Mouse (Mus musculus): Measurements from ENCODE around the gene Myo1b. TPM values are rescaled to one million over a fixed set of nuclear protein-coding genes. Genes with fewer than 3 reads are reported as not detected.

Gene Myo1b
- total and polyA plus RNA-seq, 3 experiments: 0.07 TPM; not detected in 1

DNA sequence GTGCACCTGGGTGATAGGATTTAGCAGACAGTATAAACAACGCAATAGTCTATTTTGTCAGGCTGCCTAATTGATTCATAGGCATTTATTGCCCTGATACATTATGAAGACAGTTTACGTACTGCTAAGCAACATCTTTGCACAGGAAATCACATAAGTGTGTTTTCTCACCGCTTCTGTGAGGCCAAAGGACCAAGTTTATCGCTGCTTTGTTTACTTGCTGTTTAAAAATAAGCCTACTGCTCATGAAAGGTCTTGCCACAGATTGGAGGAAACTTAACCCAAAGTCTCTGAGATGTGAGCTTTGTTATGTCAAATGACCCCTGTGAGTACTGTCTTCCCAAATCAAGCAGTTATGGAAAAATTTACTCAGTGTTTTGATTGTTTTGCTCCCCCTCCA lies 187.1 kb downstream of the Myo1b start:
- Histone ChIP-seq H3K36me3 (replicated peaks in 1 of 2; ENCODE audit: control insufficient read depth in 1 of 2, insufficient read depth in 1 of 2, low read length in 1 of 2) (no peaks in the 10 kb centered on the region), H3K9me3 (replicated peaks; ENCODE audit: low read length) (no peaks in the 10 kb centered on the region), H3K79me2 (replicated peaks; ENCODE audit: control insufficient read depth, extremely low read depth, insufficient read depth, poor library complexity, severe bottlenecking) (no peaks in the 10 kb centered on the region), H3K4me2 (ENCODE audit: insufficient read depth, low read depth, poor library complexity, severe bottlenecking) (no peak overlapping the region), H3K4me3 (replicated peaks in 1 of 3; ENCODE audit: low read depth in 2 of 3, low read length in 2 of 3, poor library complexity in 1 of 3) (no peak overlapping the region), H3K27ac (ENCODE audit: insufficient read depth, low read depth) (no peak overlapping the region), H3K27me3 (replicated peaks) (no peaks in the 10 kb centered on the region), H3K9ac (ENCODE audit: insufficient read depth, low read depth) (no peak overlapping the region), H3K4me1 (ENCODE audit: control insufficient read depth in 1 of 2, insufficient read depth in 2 of 2) (no peaks in the 10 kb centered on the region)
- DNase-seq (ENCODE audit: extremely low read depth): no peak
- no peak for TF ChIP-seq CHD1 (IDR thresholded peaks at IDR 0.05; ENCODE audit: low read depth, low read length)
- TF ChIP-seq MEF2A (IDR thresholded peaks at IDR 0.05; ENCODE audit: borderline replicate concordance, low read depth, low read length): no peak
- no peak for TF ChIP-seq MAX (IDR thresholded peaks at IDR 0.05; ENCODE audit: low read length)
- no peak for TF ChIP-seq RCOR1 (conservative IDR thresholded peaks at IDR 0.05; ENCODE audit: low read depth, low read length)
- no peak for TF ChIP-seq MAZ (IDR thresholded peaks at IDR 0.05; ENCODE audit: low read depth, low read length)
- TF ChIP-seq ELF1 (IDR thresholded peaks at IDR 0.05; ENCODE audit: low read depth, low read length): no peak
- no peak for TF ChIP-seq ZMIZ1 (IDR thresholded peaks at IDR 0.05; ENCODE audit: low read depth, low read length)
- no peak for TF ChIP-seq BHLHE40 (IDR thresholded peaks at IDR 0.05; ENCODE audit: low read depth, low read length)
- TF ChIP-seq UBTF (IDR thresholded peaks at IDR 0.05; ENCODE audit: low read depth, low read length): no peak
- no peak for TF ChIP-seq SMC3 (IDR thresholded peaks at IDR 0.05; ENCODE audit: low read depth, low read length)
- no peak for TF ChIP-seq E2F4 (IDR thresholded peaks at IDR 0.05; ENCODE audit: insufficient replicate concordance, low read depth, low read length)
- TF ChIP-seq TCF12 (IDR thresholded peaks at IDR 0.05; ENCODE audit: low read depth, low read length): no peak
- no peak for TF ChIP-seq USF1 (IDR thresholded peaks at IDR 0.05; ENCODE audit: low read depth, low read length)
- no peak for TF ChIP-seq SIN3A (IDR thresholded peaks at IDR 0.05; ENCODE audit: low read length)
- TF ChIP-seq PAX5 (IDR thresholded peaks at IDR 0.05; ENCODE audit: low read length): no peak
- no peak for TF ChIP-seq IRF4 (IDR thresholded peaks at IDR 0.05; ENCODE audit: low read depth, low read length)
- TF ChIP-seq CHD2 (IDR thresholded peaks at IDR 0.05; ENCODE audit: low read length): no peak
- dilution Hi-C loops (cut with MboI; ENCODE audit: extremely low pct_ligation_motif_present, extremely low pct_unique_long_range_greater_than_20kb, low sequenced_read_pairs) (no loop called here), in situ Hi-C loops (cut with MboI; ENCODE audit: low pct_ligation_motif_present, low pct_unique_long_range_greater_than_20kb, low sequenced_read_pairs) (no loop called here)

DNA sequence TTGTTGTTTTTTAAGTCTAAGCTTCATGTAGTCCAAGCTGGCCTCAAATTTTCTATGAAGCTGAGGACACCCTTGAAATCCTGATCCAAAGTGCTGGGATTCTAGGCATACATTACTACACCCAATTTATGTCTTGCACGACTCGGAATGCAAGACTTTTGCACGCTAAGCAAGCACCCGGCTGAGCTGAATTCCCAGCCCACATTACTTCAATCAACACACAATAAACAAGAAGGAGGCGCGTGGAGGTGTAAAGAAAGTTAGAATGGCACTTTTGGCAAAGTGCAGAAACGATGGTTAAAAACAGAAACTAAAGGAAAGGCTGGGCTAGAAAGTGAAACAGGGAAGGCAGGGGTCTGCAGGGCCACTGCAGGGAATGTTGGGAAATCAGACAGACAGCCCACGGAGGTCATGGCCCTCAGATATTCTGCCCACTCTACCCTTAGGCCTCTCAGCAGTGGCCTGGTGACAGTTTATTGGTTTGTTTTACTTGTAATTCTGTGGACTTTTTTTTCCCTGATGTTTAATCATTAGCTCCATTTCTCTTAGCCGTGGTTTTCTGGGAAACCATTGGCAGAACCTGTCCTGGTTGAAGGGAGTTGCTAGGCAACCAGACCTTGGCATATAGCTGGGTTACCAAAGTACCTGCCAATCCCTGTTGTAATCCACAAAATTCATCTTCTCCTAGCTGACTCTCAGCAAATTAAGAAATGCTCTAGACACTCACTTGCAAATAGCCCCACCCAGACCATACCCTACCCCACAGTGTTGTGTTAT lies 195.8 kb downstream of the Myo1b start:
- dilution Hi-C loops (cut with MboI; ENCODE audit: extremely low pct_ligation_motif_present, extremely low pct_unique_long_range_greater_than_20kb, low sequenced_read_pairs): no loop called here
- in situ Hi-C loops (cut with MboI; ENCODE audit: low pct_ligation_motif_present, low pct_unique_long_range_greater_than_20kb, low sequenced_read_pairs): no loop called here

More for the DNA sequence above, 195.8 kb downstream of the Myo1b start:
- Histone ChIP-seq H3K9ac (ENCODE audit: insufficient read depth, low read depth) (no peak overlapping the region), H3K79me2 (replicated peaks; ENCODE audit: control insufficient read depth, extremely low read depth, insufficient read depth, poor library complexity, severe bottlenecking) (no peaks in the 10 kb centered on the region), H3K4me2 (ENCODE audit: insufficient read depth, low read depth, poor library complexity, severe bottlenecking) (no peak overlapping the region), H3K4me3 (replicated peaks in 1 of 3; ENCODE audit: low read depth in 2 of 3, low read length in 2 of 3, poor library complexity in 1 of 3) (no peak overlapping the region), H3K4me1 (ENCODE audit: control insufficient read depth in 1 of 2, insufficient read depth in 2 of 2) (peaks cover 0 to 6% of the 10 kb centered on the region in 2 experiments; a peak in 2 of 4 replicates), H3K27ac (ENCODE audit: insufficient read depth, low read depth) (no peak overlapping the region), H3K9me3 (replicated peaks; ENCODE audit: low read length) (no peaks in the 10 kb centered on the region), H3K27me3 (replicated peaks) (no peaks in the 10 kb centered on the region), H3K36me3 (replicated peaks in 1 of 2; ENCODE audit: control insufficient read depth in 1 of 2, insufficient read depth in 1 of 2, low read length in 1 of 2) (no peaks in the 10 kb centered on the region)
- TF ChIP-seq NRF1 (IDR thresholded peaks at IDR 0.05; ENCODE audit: low read depth, low read length) (no peak), ETS1 (conservative IDR thresholded peaks at IDR 0.05; ENCODE audit: low read depth, low read length) (no peak), USF2 (conservative IDR thresholded peaks at IDR 0.05; ENCODE audit: low read depth, low read length) (no peak), TCF12 (IDR thresholded peaks at IDR 0.05; ENCODE audit: low read depth, low read length) (no peak), PAX5 (IDR thresholded peaks at IDR 0.05; ENCODE audit: low read length) (no peak), ZC3H11A (IDR thresholded peaks at IDR 0.05; ENCODE audit: low read depth, low read length) (no peak), MXI1 (IDR thresholded peaks at IDR 0.05; ENCODE audit: low read depth, low read length) (no peak)
- no peak for DNase-seq (ENCODE audit: extremely low read depth)

All from CH12.LX (cell line).